Mouse (Mus musculus) layer of hippocampus, adult 2 months (tissue): ENCODE measurements around the gene Rnf150. TPM values are rescaled to one million over a fixed set of nuclear protein-coding genes. Genes with fewer than 3 reads are reported as not detected.

ENCODE experiments used
- DNase-seq, 2 experiments: peaks; one replicate each; pipeline ENCODE4 v3.0.0; 2022; ENCODE audit warnings: low spot score in 2 of 2
- H3K27ac ChIP-seq: fragments of 200-600 bp; 2 replicates; pipeline ENCODE4 v1.8.1; 2022
- H3K4me3 ChIP-seq: fragments of 200-600 bp; 2 replicates; pipeline ENCODE4 v1.8.1; 2022; ENCODE audit warnings: mild to moderate bottlenecking
- CTCF ChIP-seq: fragments of 200-600 bp; conservative IDR thresholded peaks from 2 replicates; pipeline ENCODE4 v1.8.1; 2022; ENCODE audit warnings: antibody characterized with exemption, mild to moderate bottlenecking, moderate library complexity
- long read RNA-seq, 2 experiments: library from polyadenylated mRNA; stranded (forward); transcript quantifications; one replicate each; pipeline ENCODE4 v2.0.0; 2021; ENCODE audit warnings: borderline mapping rate in 2 of 2
- total RNA-seq, 2 experiments: library from RNA; stranded (reverse); gene quantifications; 2 replicates each; pipeline ENCODE4 v1.2.3; 2021

Rnf150 gene
- total RNA-seq = 10 to 100 TPM; 49.7 to 50.7 TPM
- long read RNA-seq, experiment 1, partial matches to known transcripts = 0 of 10 reads
- long read RNA-seq, experiment 1, other reads (novel, unspliced or antisense) = 10 of 10 reads
- long read RNA-seq, experiment 2, full-length matches to known transcripts = 1 of 8 reads
- long read RNA-seq, experiment 2, partial matches to known transcripts = 0 of 8 reads
- long read RNA-seq, experiment 2, other reads (novel, unspliced or antisense) = 7 of 8 reads

GRCm38 (mm10) chr8:82863041-82863744 lies at the start of gene Rnf150:
Rnf150 (plus strand) TSS chr8:82863356.
- DNase-seq = peak; percentile 84 to 86
- TF ChIP-seq CTCF = peak; percentile 79
- Histone ChIP-seq H3K4me3 (peak within 1 kb of the TSS; percentile 95), H3K27ac (peak within 1 kb of the TSS; percentile 97)

GRCm38 (mm10) chr8:82826135-82827046 lies 36.8 kb upstream of the Rnf150 start:
- DNase-seq = no peak

GRCm38 (mm10) chr8:82840415-82840814 lies 22.7 kb upstream of the Rnf150 start:
- TF ChIP-seq CTCF = no peak
- Histone ChIP-seq H3K27ac (no peak overlapping the region), H3K4me3 (no peak overlapping the region)
- DNase-seq = no peak

More at GRCm38 (mm10) chr8:82826135-82827046, 36.8 kb upstream of the Rnf150 start:
- Histone ChIP-seq H3K27ac (no peak overlapping the region), H3K4me3 (no peak overlapping the region)
- TF ChIP-seq CTCF = no peak

- no peak for DNase-seq
- no peak for TF ChIP-seq CTCF
- no peak overlapping the region for H3K4me3 ChIP-seq
- H3K27ac ChIP-seq = no peak overlapping the region
These were observed 22.2 kb upstream of the Rnf150 start for GRCm38 (mm10) chr8:82840963-82841362.

GRCm38 (mm10) chr8:82841520-82842142 lies 21.5 kb upstream of the Rnf150 start:
- TF ChIP-seq CTCF = peak; percentile 89
- DNase-seq = no peak
- no peak overlapping the region for H3K27ac ChIP-seq

GRCm38 (mm10) chr8:82843697-82844096 lies 19.5 kb upstream of the Rnf150 start:
- Histone ChIP-seq H3K27ac (no peak overlapping the region), H3K4me3 (no peak overlapping the region)
- DNase-seq = no peak
- TF ChIP-seq CTCF = no peak

More at GRCm38 (mm10) chr8:82841520-82842142, 21.5 kb upstream of the Rnf150 start:
- H3K4me3 ChIP-seq = no peak overlapping the region

- TF ChIP-seq CTCF = peak; percentile 71
- no peak for DNase-seq
- no peak overlapping the region for H3K27ac ChIP-seq
- H3K4me3 ChIP-seq = no peak overlapping the region
These were observed 18.7 kb upstream of the Rnf150 start for GRCm38 (mm10) chr8:82844413-82844812.

- H3K4me3 ChIP-seq = no peak overlapping the region
- TF ChIP-seq CTCF = no peak
- no peak for DNase-seq
- H3K27ac ChIP-seq = no peak overlapping the region
These were observed 17.1 kb upstream of the Rnf150 start for GRCm38 (mm10) chr8:82846098-82846497.

- H3K27ac ChIP-seq = no peak overlapping the region
- TF ChIP-seq CTCF = no peak
- no peak for DNase-seq
- no peak overlapping the region for H3K4me3 ChIP-seq
These were observed 16.4 kb upstream of the Rnf150 start for GRCm38 (mm10) chr8:82846730-82847129.

GRCm38 (mm10) chr8:82858541-82859342 lies 4.4 kb upstream of the Rnf150 start:
- TF ChIP-seq CTCF = no peak
- no peak overlapping the region for H3K27ac ChIP-seq
- no peak for DNase-seq
- no peak overlapping the region for H3K4me3 ChIP-seq

- no peak overlapping the region for H3K27ac ChIP-seq
- H3K4me3 ChIP-seq = no peak overlapping the region
- no peak for DNase-seq
- no peak for TF ChIP-seq CTCF
These were observed 3.9 kb upstream of the Rnf150 start for GRCm38 (mm10) chr8:82859343-82859620.
